Mouse (Mus musculus) right cerebral cortex, postnatal 4 days (tissue): Measurements from ENCODE around the gene Lonp2.
A peak's percentile ranks its signal among the peaks of the same experiment; 100 is the strongest.

Experiments used
- DNase-seq: peaks from one replicate; pipeline ENCODE4 v3.0.0-alpha.2; 2022

The Lonp2 gene

DNA sequence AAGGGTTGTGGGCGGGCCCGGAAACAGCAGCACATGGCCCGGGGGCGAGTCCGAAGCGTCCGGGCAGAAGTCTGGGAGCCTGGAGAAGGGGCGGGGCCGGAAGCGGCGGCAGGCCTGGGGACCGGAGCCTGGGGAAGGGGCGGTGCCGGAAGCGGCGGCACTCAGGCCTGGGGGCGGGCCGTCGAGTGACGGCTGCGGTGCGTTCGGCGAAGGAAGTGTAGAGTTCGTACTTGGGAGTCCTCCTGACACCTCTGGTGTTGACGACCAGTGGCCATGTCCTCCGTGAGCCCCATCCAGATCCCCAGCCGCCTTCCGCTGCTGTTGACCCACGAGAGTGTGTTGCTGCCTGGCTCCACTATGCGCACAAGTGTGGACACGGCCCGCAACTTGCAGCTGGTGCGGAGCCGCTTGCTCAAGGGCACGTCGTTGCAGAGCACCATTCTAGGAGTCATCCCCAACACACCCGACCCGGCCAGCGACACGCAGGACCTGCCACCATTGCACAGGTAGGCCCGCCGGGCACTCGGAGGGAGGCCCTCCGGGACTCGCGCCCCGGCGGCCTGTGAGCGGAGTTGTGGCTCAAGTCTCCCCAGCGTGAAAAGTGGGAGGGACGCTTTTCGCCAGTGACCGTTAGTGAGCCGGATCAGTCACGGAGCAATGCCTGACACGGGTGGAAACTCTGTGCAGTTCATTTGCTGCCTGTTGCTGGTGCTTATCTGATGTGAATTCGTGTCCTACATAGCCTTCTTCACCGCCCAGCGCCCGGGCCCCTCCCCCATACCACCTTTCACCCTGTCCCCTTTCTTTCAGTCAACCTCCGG lies at the start of gene Lonp2:
Lonp2 (plus strand) TSS at position 133 of the 821 bp plus-strand sequence.
- DNase-seq = peak; percentile 95

DNA sequence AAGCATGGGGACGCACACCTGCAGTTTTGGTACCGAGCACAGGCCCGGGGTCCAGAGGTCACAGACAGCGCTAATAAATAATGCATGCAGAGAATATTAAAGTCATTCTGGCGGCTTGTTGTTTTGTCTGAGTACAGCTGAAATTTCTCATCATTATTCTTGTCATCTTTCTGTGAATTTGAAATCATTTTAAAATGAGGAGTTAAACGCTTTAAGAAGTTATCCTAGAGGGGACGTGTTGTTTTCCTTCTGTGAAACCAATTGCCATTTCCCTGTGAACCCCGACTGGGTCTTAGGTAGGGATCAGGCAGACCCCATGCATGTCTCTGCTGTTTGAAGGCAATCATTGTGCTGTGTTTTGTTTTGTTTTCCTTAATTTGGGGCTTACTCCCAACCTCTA lies 46.3 kb upstream of the Lonp2 start:
- DNase-seq = no peak

DNA sequence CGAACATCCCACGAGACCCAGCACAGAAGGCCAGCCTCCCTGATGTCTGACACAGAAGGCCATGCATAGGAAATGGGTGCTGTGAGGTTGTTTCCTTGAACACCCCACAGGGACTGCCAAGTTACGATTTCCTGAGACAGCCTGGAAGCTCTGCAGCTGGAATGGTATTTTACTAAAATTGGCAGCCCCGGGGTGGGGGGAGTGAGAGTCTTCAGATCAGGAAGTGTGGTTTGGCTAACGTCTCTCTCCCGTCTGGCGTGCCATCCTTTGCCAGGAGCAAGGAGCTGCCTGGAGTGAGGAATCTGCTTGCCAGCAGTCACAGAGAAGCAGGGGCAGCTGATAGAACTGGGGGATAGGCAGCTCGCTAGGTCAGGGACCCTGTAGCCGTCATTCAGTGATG lies 45.8 kb upstream of the Lonp2 start:
- DNase-seq = peak; percentile 66

DNA sequence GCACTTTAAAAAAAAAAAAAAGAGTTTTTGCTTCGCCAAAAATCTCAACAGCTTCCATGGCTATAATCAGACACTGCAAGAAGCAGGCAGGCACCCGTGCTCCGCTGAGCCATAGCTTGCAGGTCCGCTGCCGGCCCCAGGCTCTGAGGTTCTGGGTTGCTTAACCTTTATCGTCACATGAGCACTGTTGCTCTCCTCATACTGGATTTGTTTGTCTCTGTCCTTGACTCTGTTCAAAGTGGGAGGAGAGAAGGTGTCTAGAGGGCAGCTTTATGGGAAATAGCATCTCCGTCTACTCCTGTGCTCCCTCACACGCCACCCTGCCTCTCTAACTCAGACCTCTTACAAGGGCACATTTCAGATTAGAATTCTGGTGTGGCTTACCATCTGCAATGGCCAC lies 45.1 kb upstream of the Lonp2 start:
- peak; percentile 22 for DNase-seq

DNA sequence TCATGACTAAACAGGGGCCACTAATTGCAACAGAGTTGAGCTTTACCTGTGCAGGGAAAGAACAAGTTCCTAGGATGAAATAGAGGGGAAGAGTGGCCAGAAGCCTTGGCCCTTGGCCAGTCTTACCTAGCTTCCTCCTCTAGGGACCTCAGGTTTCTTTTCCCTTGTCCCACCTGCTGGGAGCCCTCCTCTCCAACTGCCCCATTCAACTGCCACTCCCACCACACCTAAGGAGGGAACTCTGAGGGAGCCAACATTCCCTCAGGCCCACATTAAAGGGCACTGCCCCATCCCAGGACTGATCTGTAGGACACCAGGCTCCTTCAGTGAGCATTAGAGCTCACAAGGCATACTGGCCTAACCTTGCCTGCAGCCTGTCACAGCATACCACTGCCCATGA lies 43.4 kb upstream of the Lonp2 start, which contains the start of gene Abcc12:
Abcc12 (minus strand) TSS at position 229 of the 400 bp plus-strand sequence.
- no peak for DNase-seq

DNA sequence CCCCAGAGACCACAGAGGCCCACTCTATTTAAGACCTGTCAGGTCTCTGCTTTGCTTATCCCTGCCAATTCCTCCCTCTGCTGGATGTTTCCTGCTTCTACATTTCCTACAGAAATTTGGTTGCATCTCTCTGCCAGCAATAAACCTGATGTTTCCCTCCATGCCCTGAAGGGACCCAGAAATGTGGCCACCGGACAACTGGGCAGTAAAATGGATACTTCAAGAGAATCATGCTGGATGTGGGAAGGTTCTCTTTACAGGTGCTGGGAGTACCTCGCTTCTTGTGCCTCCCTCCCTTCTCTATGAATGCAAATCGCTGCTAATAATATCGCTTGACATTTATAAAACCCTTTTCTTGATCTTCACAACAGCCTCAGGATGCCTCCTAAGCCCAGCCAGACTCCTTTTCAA lies 41.9 kb upstream of the Lonp2 start:
- peak; percentile 21 for DNase-seq

DNA sequence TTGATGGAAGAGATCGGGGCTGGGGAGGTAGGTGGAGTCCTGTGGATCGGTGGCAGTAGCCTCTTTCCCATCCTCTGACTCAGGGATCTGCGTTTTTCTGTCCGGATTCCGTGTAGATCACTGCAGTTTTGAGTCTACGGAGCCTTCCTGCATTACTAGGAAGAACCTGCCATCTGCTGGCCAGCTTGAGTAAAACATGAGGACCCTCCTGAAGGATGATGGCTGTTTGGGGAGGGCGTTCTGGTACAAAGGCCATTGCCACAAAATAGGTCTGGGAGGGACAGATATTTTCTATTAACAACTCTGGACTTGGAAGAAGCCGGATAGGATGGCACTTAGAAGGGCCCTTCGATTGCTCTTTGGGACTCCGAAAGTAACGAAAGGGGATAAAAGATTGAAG lies 38.7 kb upstream of the Lonp2 start:
- peak; percentile 91 for DNase-seq

DNA sequence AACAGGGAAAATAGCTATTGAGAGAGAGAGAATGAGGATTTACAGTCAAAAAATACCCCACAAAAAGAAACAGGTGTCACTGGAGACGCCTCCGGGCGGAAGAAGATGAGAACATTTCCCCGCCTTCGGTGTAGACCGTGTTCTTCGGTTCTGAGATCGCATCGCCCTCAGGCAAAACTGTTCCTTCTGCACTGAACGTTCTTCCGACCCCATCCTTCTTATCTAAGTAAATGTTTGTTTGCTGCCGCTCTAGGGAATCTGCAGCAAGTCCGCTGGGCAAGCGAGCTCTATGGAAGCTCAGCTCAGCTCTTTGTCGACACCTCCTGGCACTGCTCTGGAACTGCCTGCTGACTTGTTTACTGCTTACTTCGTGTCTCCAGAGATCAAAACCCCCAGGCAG lies 38.3 kb upstream of the Lonp2 start:
- DNase-seq = peak; percentile 77

DNA sequence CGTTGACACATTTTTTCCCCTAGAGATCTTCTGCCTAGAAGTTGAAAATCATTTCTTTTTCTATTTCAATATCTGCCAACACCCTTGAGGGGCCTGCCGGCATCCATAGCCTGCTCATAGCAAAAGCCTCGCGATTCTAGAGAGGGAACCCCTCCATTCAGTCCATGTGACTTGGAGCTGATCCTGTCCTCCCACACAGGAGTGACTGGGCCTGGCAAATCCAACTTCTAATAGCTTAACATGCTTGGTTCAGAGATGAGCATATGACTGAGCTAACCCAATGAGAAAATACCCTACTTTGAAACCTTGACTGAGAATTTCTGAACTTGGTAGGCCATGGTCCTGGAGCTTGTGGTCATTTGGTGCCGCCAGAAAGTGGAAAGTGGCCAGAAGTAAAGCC lies 37.8 kb upstream of the Lonp2 start:
- no peak for DNase-seq

DNA sequence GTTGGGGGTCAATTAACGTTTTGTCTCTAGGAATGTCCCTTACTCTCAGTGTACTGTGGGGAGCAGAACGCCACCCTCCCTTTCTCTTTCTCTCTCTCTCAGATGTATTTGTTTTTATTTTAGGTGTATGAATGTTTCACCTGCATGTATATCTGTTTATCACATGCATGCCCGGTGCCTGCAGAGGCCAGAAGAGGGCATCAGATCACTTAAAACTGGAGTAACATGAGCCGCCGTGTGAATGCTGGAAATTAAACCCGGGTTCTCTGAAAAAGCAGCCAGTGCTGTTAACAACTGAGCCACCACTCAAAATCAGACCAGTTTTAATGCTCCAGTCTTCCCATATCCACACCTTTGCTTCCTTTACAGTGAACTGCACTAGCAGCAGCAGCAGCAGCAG lies 37.2 kb upstream of the Lonp2 start:
- DNase-seq = no peak

DNA sequence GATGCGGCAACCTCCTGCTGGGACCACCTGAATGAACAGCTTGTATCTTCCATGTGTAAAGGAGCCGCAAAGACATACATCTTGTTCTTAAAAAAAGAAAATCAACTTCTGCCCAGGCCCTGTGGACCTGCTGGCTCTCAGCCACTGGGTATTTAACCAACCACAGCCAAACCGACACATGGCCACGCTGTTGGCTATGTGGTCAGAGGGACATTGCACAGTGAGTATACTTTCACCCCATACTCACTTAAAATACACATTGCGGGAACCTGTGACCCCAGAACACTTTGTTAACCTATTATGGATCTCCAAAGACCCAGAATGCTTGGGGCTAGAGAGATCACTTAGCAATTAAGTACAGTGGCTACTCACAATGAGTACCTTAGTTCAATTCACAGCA lies 35.5 kb upstream of the Lonp2 start:
- DNase-seq = no peak

DNA sequence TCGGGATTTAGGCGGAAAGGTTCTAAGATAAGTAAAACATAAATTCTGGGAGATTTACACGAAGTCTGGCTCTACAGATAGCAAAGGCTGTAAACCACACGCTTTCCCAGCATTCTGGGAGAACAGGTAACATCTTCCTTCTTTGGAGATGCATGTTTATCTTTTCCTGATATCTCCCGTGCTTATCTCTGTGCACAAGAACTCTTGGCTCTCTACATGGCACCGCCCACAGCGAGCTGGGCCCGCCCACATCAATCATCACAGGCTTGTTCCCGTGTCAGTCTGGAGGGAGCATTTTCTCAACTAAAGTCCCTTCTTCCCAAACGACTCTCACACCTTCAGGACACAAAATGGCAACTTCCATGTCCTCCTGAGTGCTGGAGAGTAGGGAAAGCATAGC lies 30.7 kb upstream of the Lonp2 start:
- no peak for DNase-seq

DNA sequence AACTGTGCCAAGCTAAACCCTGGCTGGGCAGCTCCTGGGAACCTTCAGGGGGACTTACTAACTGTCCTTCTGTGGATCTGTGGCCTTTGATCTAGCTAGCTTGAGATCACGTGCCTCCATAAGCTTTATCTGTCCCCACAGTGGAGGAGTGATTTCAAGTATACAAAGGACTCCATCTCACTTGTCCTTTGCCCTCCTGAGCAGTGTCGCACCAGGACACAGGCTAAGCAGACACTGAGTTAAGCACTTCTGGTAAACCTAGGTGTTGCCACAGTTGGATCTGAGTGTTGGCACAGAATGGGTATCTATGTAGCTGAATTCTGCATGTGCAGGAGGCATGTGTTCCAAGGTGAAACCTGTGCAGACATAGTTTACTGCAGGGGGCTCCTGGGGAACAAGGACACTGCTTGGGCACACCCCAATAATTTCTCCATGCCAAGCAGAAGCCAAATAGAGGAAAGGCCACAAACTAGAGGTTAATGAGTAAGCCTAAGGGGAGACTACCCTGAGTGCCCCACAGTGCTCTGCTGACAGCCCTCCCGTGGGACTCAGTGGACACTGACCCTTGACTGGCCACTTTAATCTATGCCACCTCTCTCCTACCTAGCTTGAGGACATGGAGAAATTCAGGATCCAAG lies 29.6 kb upstream of the Lonp2 start:
- DNase-seq = no peak

DNA sequence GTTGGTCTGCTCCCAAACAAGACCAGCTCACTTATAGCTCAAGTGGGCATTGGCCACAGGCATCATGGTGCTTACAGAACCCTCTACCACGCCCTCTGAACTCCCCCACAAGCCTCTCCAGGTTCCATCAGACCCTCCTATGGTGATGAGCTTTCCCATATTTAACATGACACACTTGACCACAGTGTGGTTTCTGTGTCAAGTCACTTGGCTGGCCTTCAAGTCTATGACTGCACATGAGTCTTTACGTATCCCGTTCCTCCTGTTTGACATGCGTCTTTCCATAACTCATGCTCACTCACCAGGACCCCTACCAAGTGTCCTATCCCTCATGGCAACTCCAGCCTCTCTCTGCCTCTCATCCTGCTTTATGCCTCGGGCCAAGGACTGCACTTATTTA lies 28.2 kb upstream of the Lonp2 start:
- no peak for DNase-seq

DNA sequence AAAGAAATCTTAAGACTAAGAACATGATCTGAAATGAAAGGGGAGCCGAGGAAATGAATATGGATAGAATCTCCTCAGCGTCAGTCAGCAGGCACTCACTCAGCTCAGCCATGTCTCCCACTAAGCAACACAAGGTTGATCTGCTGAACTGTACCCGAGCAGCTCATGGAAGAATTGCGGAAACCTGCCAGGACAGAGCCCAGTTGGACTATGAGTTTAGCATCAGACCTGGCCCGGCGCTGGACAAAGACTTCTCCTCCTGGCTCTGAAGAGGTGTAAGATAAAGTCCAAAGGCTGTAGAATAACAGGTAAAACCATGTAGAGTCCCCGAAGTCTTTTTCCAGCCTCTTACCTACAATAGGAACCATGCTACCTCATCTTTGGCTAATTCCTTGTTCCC lies 26.2 kb upstream of the Lonp2 start:
- no peak for DNase-seq

DNA sequence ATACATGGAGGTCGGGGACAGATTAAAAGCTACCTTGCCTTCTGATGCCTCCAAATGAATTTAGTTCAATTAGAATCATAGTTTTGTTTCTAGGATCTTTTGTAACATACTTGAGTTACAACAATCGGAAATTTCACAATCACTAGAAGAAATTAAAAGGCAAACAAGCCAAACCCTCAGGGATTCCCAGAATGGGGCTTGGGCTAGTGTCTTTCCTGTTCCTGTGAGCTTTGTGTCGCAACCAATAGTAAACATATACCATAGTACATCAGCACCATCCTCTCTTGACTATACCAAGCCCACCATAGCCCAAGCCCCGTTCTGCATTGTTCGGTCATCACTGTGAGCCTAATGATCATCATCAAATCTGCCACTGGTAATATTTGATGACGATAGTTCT lies 24.5 kb upstream of the Lonp2 start:
- DNase-seq = no peak

DNA sequence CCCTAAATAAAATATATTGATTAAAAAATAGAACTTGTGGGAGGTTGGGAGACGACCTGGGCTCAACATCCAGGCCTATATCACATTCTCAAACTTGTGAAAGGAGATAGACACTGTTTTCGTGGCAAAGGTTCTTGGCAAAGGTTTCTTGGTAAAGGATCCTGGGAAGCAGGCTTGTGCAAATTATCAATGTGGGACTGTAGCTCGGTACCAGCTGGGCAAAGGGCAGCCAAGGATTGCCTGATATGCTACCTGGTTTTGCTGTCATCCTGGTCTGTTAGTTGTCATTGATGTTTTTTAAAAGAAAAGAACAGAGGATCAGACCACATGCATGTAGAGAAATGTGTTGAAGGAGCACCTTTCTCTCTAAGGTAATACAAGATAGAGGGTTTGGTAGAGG lies 23.5 kb upstream of the Lonp2 start:
- DNase-seq = no peak

DNA sequence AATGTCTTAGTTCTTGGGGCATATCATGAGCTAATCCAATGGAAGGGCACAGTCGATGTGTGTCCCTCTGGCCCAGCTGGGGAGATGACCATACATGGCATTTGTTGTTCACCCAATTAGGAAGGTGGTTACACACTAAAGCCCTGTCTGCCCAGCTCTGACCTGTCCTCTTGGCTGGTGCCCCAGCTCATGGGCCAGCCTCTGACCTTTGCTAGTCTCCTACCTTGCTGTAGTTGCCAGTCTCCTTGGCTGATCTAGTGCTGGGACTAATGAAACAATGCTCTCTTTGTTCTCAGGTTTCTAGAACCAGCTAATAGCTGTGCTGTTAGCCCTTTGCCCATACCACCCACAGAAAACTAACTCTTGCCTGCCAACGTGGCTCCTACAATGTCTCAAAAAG lies 20.7 kb upstream of the Lonp2 start:
- DNase-seq = no peak

DNA sequence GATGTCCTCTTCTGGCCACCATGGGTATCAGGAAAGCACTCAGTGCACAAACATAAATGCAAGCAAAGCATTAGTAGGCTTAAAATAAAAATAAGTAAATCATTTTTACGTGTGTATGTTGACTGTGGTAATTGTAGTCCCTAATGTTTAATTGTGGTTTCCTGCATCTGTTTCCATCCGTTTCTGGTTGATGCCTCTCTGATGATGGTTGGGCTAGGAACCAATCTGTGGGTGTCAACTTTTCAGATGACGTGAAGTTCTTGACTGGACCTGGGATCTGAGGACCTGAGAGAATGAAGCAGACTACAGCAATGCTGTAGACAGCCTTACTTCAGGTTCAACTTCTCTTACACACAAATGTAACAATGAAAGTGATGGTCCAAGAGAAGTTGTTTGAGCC lies 19.2 kb upstream of the Lonp2 start:
- DNase-seq = no peak

DNA sequence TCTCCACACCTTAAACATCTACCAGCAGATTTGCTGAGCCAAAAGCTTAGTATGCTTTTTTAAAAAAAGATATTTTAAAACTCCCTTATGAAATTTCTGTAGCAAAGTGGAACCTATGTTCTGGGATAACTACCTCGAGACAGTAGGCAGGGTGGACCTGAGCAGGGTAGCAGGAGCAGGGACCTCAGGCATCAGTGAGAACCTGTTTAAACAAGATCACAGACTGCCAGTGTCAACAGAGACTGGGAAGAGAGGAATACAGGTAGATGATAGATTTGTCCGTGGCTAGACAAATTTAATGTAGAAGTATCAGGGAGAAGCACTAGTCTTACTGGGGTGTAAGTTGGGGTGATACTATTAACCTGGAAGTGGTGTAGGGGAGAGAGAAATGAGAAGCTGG lies 10.0 kb upstream of the Lonp2 start:
- DNase-seq = no peak

DNA sequence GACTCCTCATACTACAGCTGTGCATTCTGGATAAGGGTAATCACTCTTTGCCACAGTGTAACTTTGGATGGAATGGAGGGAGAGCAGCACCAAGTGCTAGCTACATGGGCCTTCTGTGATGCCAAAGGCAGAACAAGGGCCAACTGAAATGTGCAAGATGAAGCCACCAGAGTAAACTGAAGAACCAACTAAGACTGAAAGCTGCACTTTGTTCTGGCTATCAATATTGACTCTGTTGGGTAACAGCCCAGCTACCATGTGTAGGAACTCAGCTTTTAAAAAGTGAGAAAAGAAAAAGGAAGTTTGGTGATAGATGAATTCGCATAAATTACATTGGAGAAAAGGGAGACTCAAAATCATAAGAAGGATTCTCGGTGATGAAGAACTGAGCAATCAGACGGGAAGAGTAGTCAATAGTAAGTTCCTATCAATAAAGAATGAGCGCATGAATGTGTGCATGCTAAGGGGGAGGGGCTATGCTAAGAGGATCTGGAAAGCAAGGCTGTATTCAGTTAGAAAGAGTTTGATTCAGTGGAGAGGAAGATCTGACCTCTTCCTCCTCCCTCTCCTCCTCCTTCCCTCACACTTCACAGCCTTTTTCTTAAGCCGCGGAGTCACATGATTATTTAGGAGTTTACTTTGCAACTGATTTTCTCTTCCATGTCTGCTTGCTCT lies 8.6 kb upstream of the Lonp2 start:
- DNase-seq = no peak

DNA sequence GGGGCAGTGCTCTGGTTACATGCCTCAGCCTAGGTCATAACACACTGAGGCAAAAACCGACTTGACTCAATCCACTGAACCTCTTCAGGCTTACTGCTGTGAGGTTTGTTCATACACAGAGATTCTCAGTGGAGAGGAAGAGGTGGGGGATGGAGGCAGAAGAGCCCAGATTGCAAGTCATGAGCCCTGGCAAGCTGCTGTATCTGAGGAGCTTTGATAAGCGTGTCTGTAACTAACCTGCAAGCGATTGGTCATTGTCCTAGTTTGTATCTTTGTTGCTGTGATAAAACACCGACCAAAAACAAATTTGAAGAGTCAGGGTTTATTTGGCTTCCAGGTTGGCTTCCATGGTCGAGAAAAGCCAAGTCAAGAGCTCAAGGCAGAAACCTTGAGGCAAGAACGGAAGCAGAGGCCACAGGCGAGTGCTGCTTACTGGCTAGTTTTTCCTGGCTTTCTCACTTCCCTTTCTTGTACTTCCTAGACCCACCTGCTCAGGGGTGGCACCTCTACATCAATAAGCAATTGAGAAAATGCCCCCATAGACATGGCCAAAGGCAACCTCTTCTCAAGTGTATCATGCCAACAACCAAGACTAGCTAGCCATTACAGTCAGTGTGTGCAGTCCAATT lies 6.0 kb upstream of the Lonp2 start:
- DNase-seq = no peak

DNA sequence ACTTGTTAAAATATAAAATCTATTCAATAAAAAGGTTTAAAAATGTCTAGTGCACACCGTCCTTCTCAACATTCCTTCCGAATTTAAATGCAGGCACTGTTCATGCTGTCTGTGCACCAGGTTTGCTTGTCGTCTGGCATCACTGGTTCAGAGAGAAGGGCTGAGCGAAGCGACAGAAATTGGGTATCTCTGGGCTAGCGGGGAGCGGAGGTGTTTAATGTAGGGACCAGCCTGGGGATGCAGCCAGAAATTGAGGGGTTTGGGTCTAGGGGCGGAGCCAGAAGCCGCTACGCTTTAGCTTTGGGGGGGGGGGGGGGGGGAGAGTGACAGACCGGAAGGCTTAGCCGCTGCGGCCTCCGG lies 312 bp upstream of the Lonp2 start:
- no peak for DNase-seq

DNA sequence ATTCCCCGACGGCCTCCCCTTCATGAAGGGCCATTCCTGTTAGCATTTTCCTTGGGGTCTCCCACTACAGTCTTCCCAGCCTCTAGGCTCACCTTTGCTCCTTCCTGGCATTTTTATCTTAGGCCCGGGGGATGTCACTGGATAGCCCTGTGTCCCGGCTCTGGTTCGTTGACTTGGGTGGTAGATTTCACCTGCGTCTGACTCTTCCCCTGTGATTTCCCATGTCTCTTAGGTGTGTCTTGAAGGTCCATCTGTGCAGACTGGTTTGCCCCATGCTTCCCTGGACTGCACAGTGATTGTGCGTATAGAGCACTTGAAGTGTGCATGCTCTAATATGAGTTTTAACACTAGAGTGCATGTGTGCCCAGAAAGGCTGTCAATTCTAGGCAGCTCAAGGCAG lies 1.1 kb downstream of the Lonp2 start:
- DNase-seq = no peak
